Mouse (Mus musculus): Measurements from ENCODE around the gene Wdr95.

Gene Wdr95

DNA sequence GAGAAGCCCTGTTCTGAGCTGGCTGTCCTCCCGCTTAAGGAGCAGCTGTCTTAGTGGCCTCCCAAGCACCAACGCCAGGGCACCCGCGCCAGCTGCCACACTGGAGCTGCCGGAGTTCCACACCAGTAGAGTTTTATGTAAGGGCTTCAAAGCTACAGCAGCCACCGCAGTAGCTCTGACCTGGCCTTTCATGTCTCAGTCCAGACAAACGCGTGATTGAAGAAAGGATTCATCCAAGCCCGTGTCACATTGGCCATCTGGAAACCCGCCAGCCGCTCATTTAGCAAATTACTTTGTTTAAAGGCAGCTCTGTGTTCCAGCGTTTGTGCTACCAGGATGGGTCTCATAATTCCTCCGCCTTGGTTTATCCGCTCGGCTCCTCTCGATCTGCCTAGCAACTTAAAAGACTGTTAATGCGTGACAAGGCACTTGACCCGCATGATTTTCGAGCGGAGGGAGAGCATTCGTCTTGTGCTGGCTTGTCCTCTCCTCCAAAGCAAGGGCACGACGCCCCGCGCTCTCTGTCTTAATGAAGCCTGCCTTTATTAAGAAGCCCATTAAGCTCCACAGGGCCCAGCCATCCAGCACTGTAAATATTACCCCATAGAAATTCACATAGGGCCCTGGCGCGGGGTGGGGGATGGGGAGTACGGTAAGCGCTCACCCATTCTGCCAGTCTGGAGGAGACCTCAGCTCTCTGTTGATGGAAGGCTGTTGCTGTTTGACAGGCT lies at the start of gene Wdr95:
Wdr95 (plus strand) TSS at position 681 of the 731 bp plus-strand sequence.
- no peak for DNase-seq (ENCODE audit: low read depth, low spot score)

DNA sequence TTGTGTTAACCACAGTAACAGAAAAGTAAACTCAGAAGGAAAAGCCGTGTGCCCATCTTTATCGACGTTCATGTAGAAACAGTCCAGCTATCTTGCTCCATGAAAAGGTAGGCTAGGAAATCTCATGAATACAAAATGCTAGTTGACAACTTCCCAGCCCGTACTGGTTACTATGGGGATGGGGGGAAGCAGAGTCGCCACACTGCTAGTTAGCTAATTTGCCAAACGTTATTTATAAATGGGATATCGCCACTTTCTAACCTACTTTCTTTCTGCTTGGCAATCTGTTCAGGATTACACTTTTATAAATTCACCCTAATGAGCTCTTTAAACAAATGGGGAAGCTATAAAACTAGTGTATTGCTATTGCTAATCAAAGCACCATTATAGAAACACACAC lies 46.6 kb upstream of the Wdr95 start:
- no peak for DNase-seq (ENCODE audit: low read depth, low spot score)

DNA sequence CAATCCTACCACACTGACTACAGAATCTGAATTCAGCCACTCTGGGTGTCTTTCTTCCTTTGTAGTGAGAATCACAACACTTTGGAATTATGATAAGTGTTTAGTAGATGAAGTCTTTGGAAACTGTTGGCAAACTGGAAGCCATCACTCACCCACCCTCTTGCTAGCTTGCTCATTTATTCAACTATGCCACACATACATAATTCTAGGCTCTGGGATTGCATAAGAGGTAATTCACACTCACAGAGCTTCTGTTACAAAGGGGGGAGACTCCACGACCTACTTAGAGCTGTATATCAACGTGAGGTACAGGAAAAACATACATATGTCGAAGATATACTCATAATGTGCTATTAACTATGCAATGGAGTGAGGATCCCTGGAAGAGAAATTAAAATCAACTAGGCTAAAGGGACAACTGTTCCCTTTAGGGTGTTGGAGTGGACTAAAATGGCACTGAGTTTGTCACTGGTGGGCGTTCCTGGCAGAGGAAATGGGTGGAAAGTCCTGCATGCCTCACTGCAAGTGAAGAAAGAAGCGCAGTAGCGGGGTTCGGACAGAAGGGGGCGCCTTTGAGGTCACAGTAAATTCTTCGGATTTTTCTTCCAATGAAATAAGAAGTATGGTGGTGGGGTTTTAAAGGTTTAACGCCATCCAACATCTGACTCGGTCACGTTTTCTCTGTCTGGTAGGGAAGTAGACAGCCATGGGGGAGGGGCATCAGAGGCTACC lies 45.0 kb upstream of the Wdr95 start:
- DNase-seq (ENCODE audit: low read depth, low spot score), result peak; percentile 53

DNA sequence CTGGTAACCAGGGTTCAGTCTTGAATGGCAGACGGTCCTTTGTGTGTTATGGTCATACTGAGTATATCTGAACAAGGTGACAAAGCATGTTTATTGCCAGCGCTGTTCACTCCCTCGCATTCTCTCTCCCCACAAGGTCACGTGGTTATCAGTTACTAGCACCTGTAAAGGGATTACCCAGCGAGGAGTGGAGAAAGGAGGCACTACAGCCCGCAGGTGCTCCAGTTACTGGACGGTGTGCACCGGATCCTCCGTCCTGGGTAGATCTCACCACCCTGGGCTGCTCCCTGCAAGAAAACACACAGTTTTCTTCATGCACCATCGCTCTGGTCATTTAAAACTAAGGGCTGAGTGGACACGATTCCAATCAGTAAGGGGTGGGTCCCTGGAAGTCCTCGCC lies 44.2 kb upstream of the Wdr95 start:
- no peak for DNase-seq (ENCODE audit: low read depth, low spot score)

DNA sequence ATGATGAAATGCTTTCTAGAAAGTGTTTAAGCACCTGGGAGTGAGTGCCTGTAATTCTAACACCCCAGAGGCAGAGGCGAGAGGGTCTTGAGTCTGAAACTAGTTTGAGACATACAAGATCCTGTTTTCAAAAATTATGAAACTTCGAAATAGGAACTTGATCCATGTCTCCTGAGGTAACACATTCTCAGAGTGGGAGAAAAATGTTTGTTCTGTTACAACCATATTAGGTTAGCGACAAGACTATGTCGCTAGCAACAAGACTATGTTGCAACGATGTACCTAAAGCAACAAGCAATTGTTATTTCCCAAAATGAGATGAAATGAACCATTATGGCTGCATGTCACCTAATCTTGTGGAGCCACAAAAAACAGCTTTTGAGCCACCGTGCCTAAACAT lies 43.0 kb upstream of the Wdr95 start:
- no peak for DNase-seq (ENCODE audit: low read depth, low spot score)

DNA sequence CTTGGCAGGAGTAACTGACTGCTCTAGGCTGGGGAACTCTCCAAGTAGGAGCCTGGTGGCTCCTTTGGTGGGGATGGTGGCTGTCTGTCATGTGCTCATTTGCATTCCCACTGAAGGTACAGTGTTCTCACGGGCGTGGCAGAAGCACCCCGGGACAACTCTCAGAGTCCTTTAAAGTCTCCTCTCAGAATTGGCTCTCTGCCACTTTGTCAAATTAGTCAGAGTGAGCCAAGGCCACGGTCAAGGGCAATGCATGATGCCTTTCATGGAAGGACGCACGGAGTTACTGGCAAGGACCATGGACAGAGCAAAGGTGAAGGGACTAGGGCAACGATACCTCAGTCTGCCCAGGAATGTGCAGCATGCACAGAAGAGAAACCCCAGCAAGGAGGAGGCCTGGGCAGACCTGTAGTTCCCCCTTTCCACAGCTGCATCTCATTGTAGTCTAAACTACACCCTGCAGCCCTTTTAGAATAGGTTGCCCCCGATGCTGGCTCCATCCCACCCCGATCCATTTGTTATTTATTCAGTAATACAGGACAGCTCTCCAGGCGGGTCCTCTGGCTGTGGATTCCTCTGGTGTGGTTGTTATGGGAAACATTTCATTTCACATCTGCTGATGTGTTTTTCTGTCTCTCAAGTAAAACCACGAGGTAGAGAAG lies 40.0 kb upstream of the Wdr95 start:
- peak; percentile 88 for DNase-seq (ENCODE audit: low read depth, low spot score)

DNA sequence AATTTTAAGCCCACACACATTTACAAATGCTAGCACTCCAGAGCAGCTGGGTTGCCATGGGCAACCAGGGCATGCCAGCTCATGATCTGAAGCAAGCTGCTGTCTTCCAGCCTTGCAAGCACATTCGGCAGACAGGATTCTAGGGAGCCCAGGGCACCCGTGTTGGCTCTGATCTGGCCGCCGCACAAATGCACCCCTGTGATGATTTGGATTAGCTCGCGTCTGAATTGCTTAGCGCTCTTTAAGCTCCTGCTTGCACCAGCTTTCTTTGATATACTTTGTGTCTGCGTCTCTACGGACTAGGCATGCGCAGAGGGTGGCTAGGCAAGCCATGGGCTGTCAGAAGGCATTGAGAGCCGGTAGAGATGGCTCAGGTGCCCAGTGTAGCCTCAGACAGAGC lies 39.3 kb upstream of the Wdr95 start:
- DNase-seq (ENCODE audit: low read depth, low spot score), result no peak

DNA sequence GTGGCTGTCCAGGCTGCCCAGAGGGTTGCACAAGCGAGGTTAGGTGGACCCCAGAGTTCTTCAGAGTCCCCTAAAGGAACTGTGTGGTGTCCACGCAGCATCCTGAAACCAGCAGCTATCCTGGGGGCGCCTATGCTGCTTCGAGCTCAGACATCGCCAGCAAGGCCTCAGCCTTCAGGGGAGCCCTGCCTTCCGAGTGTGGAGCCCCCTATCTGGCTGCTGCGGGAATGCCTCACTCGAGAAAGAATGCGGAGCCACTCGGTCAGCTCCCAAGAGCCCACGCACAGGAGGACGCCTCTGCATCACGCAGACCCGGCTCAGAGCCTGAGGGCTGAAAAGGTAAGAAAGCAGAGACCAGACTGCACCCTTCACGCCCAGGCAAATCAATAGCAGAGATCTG lies 38.2 kb upstream of the Wdr95 start:
- DNase-seq (ENCODE audit: low read depth, low spot score), result peak; percentile 28

DNA sequence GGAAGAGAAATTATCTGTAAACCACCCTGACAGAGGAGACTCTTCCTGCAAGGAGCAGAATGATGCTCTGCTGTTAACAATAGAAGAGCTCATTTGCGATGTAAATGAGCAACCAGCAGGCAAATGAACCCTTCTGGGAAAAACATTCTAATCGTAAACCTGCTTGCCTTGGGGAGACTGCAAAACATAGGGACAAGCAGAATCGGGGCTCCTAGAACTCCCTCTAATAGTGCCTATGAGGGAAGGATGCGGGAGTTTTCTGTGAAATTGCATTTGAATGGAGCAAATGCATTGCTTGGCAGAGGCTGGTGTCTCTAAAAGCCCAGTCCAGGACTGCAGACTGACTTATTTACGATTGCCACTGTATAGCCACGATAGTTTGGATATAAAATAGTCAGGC lies 32.8 kb upstream of the Wdr95 start:
- DNase-seq (ENCODE audit: low read depth, low spot score), result no peak

DNA sequence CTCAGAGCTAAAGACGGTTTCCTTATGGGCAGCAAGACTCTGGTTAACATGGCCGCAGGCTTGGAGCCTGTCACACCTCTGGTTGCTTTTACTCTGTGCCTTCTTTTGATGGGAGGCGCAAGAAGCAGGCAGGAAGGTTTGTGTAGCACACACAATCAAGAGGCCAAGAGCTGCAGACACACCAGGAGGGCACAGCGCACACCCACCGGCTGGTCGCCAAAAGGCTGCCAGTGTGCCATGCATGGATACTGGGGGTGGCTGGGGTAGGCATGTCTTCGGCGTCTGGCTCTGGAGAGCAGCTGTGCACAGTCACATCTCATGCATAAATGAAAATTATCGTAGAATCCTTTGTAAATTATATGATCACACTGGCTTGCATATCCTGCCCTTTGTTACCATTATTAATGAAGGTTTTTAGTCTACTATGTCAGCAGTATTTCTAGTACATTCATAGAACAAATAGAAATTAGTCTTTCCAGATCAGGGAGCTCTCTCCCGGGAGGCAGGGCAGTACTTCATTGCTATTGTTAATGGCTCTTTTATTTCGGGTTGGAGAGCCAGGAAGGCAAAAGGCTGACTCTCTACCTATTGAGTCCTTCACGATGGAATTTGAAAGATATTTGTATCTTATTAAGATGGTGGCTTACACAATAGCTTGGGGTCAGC lies 31.9 kb upstream of the Wdr95 start:
- no peak for DNase-seq (ENCODE audit: low read depth, low spot score)

DNA sequence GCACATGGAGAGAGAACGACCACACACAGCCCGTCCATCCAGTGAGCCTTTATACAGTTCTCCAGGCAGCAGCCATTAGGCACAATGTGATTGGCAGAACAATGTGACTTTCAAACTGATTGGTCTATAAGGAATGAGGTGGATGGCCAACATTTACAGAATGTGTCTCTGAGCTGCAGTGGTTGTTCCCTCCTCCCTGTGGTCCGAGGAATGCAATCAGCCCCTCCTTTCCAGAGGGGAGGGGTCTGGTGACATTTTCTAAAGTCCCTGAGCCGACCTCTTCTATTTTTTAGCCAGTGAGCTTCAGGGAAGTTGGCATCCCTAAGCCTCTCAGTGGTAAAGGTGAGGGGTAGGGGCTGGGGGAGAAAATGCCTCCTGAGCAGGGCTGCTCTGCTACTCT lies 28.5 kb upstream of the Wdr95 start:
- DNase-seq (ENCODE audit: low read depth, low spot score), result no peak

DNA sequence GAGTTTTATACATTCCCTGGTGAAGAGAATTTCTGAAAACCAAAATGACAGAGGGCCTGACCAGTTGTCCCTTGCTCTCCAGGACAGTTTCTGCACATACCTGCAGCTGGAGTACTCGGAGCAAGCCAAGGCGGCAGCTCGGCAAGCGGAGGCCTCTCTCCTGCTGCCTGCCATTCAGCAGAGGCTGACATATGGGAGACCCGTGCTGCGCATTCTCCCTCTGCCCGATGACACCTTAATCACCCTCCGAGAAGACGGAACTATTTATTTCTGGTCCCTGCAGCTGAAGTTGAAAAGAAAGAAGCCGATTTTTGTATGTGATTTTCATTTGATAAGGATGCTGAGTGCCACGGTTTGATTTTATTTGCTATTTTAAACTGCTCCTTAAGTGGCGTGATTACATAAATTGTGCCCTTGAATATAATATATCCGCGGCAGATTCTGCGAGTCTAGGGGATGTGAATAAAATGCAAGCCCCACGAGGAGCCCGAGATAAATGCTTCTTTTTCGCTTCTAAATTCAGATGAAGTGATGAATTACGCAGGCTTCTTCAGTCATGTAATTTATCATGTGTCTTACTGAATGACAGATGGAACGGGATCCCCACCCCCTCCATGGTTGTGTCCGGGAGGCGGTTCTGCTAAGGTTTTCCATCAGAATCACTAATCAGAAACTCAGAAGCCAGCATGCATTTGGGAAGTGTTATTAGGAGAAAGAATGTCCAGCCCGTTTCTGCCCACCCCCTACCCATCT lies 24.9 kb upstream of the Wdr95 start:
- DNase-seq (ENCODE audit: low read depth, low spot score), result no peak

DNA sequence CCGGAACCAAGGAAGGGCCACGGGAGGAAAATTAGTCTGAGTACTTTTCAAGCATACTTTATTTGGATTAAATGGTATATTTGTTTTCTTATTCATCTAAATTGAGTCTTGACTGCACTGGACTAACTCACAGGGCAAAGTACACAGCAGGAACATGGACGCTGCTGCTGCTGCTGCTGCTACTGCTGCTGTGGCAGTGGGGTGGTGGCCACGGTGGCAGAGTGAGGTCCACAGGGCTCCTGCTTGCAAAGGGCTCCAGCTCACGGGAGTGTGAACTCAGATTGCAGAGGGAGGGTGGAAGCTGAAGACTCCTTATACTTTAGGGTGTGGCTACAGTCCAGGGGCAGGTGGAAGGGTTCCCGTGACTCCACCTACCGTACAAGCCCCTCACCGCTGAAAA lies 23.5 kb upstream of the Wdr95 start:
- no peak for DNase-seq (ENCODE audit: low read depth, low spot score)

DNA sequence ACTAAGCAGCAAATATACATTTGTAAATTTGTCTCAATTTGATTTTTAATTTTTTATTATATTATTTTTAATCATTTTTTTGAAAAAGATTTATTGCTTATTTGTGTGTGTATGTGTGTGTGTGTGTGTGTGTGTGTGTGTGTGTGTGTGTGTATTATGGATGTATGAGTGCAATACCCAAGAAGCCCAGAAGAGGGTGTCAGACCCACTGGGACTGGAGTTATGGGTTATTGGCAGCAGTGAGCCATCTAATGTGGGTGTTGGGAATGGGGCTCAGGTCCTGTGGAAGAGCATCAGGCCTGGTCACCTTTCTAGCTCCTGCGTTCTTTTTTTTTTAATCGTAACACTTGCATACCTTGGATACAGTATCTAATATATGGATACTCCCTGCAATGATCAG lies 22.4 kb upstream of the Wdr95 start:
- DNase-seq (ENCODE audit: low read depth, low spot score), result no peak

DNA sequence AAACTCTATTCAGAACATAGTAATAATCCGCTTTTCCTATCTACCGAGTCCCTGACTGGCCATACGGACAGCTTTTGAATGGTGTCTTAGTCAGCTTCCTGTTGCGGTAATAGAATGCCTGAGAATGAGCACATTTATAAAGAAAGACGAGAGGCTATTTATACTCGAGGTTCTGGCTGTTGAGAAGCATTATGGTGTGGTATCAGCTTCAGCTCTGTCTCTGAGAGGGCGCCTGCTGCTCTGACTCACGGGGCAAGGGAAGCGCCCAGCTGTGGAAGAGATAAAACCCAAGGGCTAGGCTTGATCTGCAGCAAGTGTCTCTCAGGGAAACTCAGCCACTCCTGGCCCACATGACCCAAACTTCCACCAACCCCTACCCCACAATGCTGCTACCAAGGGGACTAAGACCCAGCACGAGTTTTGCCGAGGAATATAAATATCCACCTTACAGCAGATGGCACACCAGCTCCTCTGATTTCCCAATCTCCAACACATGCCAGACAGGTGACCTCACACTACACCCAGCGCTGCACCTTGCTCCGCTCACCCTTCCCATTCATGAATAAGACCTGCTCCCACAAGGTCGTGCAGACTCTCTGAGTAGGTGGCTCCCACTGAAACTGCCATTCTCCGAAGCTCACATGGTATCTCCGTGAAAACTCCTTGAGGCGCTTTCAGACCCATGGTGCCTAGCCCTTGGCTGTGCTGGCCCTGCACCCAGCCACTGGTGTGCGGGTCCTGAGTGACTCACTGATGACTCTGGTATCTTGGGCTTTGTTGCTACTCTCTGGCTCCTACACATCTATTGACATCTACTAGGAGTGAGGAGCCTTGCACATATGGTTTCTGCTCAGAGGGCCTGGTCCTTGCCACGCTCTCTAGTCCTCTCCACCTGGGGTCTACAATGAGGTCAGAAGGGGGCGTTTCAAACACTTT lies 20.1 kb upstream of the Wdr95 start:
- DNase-seq (ENCODE audit: low read depth, low spot score), result no peak

DNA sequence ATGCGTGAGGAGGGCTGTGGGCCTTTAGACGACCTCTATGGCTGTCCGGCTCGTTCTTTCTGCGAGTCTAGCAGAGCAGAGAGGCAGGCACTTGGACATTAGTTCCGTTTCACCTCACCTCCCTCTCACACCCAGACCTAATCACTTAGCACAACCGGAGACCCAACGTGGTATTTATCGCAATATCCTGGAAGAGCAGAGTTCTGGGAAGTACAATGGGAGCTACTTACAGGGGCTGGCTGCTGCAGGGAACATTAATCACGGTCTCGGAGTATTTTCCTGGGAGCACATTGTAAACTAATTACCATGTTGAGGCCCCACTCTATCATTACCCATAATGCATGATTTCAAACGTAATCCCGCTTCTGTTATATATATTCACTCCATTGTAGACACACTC lies 18.2 kb upstream of the Wdr95 start:
- no peak for DNase-seq (ENCODE audit: low read depth, low spot score)

DNA sequence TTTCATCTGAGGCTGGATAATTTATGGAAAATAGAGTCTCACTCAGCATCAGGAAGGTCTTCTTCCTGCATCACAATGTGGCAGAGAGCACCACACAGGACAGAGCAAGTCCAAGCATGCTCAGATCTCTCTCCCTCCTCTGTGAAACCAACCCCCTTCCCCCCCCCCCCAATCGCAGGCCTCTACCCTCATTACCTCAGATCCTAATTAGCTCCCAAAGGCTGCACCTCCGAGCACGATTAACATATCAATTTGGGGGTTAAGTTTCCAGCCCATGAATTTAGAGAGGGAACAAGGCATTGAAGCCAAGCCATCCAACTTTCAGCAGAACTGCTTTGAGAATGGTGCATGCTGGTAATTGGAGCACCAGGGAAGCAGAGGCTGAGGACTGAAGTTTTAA lies 15.8 kb upstream of the Wdr95 start:
- no peak for DNase-seq (ENCODE audit: low read depth, low spot score)

DNA sequence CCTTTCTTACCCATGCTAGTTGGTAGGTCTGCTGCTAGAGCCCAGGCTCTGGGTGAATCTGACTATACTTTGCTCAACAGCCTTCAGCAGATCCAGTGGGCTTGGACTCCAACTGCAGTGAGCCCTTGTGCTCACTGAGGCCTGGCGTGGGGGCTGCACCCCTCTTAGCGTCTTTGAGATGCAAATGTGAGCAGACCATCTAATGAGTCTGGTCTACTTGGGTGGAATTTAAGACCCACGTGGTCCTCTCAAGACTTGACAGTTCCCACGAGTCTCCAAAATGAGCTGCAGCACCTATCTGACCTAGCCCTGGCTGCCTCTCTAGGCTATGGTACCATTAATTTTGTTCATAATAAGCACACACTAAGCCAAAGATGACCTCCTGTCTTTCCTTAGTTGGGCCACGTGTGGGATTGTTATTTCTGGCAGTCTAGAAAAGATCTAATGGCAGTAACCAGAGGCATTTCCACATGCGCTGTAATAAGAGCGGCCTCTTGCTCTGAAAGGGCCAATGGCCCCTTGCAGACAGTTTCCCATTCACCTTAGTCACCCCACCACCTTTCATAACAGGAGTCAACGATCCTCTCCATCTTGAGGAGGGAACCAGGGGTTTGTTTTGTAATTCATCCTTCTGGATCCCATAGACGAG lies 14.9 kb upstream of the Wdr95 start:
- DNase-seq (ENCODE audit: low read depth, low spot score), result no peak

DNA sequence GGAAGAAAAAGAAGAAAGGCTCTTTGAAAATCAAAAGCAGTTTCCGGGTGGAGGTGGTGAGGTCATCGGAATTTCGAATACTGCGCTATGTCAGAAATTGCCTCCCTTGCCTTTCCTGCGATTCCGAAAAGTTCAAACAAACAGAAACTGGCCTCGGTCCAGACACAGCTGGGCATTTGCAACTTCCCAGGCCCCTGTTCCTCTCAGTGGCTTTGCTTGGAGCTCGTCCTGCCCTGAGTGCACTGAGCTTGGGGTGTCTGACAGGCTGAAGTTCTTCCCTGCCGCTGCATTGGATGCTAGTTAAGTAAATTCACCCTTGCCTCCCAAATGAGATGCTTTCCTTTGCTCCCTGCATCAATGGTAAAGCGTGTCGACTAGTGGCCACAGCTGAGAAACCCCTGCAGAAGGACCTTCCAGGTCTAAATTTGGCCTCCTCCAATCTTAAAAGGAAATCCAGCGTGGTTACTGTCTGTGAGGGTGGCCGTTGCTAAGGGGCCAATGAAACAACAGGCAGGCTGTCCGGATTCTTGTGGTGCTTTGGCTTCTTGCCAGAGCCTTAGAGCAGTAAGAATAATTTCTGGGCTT lies 14.3 kb upstream of the Wdr95 start:
- DNase-seq (ENCODE audit: low read depth, low spot score), result no peak

DNA sequence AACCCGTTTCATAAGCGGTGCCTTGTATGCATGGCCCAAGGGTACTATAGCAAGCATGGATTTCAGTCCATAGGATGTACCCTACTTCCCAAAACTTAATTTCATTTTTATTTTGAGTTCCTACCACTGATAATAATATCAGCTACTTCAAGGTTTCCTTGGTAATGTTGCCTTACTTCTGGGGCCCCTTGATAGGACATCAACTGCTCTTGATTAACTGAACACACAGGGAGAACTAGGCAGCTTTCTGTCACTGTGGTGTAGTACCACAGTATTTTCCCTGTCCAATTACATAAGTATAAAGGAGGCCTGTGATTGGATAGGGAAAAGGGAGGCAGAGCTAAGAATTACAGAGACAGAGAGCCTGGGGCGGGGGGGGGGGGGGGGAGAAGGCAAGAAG lies 13.6 kb upstream of the Wdr95 start:
- DNase-seq (ENCODE audit: low read depth, low spot score), result no peak
